Mouse (Mus musculus): ENCODE results near the gene Gprc5c. TPM values are rescaled to one million over a fixed set of nuclear protein-coding genes. Genes with fewer than 3 reads are reported as not detected.
"Not testable (repeated sequence)": the region's sequence is repeated elsewhere in the genome, so short reads cannot be mapped to it uniquely, and the experiment has no call there.

Gene Gprc5c
- polyA plus RNA-seq, 1 experiment from 2014 or later: 33.2 TPM

- no peak for ATAC-seq (ENCODE audit: low read depth)
- H3K4me1 ChIP-seq (replicated peaks; ENCODE audit: control insufficient read depth, insufficient read depth, low read length): no peaks in the 10 kb centered on the region
- H3K36me3 ChIP-seq (ENCODE audit: control insufficient read depth, insufficient read depth, low read length): no peaks in the 10 kb centered on the region
- H3K4me3 ChIP-seq (ENCODE audit: low read length): no peak overlapping the region
- H3K27ac ChIP-seq (ENCODE audit: low read length): no peak overlapping the region
- H3K4me2 ChIP-seq (ENCODE audit: low read depth, low read length): no peak overlapping the region
- H3K9me3 ChIP-seq (ENCODE audit: control insufficient read depth, low read length): no peaks in the 10 kb centered on the region
- WGBS: 35% methylated on average over 4 of the region's 4 CpGs
- H3K9ac ChIP-seq (ENCODE audit: low read length): no peak overlapping the region
- no peaks in the 10 kb centered on the region for H3K27me3 ChIP-seq (ENCODE audit: control insufficient read depth, insufficient read depth, low read depth, low read length)
Observed at GRCm38 (mm10) chr11:114908086-114908485, 57.1 kb downstream of the Gprc5c start.

GRCm38 (mm10) chr11:114909538-114909937 is 58.6 kb downstream of the Gprc5c start:
- not testable (repeated sequence) for H3K9ac ChIP-seq (ENCODE audit: low read length); ATAC-seq (ENCODE audit: low read depth); H3K4me1 ChIP-seq (replicated peaks; ENCODE audit: control insufficient read depth, insufficient read depth, low read length); H3K9me3 ChIP-seq (ENCODE audit: control insufficient read depth, low read length); H3K4me2 ChIP-seq (ENCODE audit: low read depth, low read length); H3K27me3 ChIP-seq (ENCODE audit: control insufficient read depth, insufficient read depth, low read depth, low read length); H3K27ac ChIP-seq (ENCODE audit: low read length); H3K36me3 ChIP-seq (ENCODE audit: control insufficient read depth, insufficient read depth, low read length); H3K4me3 ChIP-seq (ENCODE audit: low read length)
- 42% methylated on average over 3 of the region's 3 CpGs for WGBS

GRCm38 (mm10) chr11:114912847-114913246 is 61.9 kb downstream of the Gprc5c start:
- H3K9ac ChIP-seq (ENCODE audit: low read length): no peak overlapping the region
- WGBS: 7% methylated on average over 9 of the region's 9 CpGs
- no peaks in the 10 kb centered on the region for H3K4me1 ChIP-seq (replicated peaks; ENCODE audit: control insufficient read depth, insufficient read depth, low read length)
- no peak overlapping the region for H3K27ac ChIP-seq (ENCODE audit: low read length)
- H3K4me2 ChIP-seq (ENCODE audit: low read depth, low read length): no peak overlapping the region
- no peaks in the 10 kb centered on the region for H3K9me3 ChIP-seq (ENCODE audit: control insufficient read depth, low read length)
- ATAC-seq (ENCODE audit: low read depth): peak; percentile 67
- no peaks in the 10 kb centered on the region for H3K36me3 ChIP-seq (ENCODE audit: control insufficient read depth, insufficient read depth, low read length)
- no peaks in the 10 kb centered on the region for H3K27me3 ChIP-seq (ENCODE audit: control insufficient read depth, insufficient read depth, low read depth, low read length)
- no peak overlapping the region for H3K4me3 ChIP-seq (ENCODE audit: low read length)

- no peaks in the 10 kb centered on the region for H3K4me1 ChIP-seq (replicated peaks; ENCODE audit: control insufficient read depth, insufficient read depth, low read length)
- H3K4me2 ChIP-seq (ENCODE audit: low read depth, low read length): no peak overlapping the region
- H3K27me3 ChIP-seq (ENCODE audit: control insufficient read depth, insufficient read depth, low read depth, low read length): no peaks in the 10 kb centered on the region
- WGBS: 21% methylated on average over 7 of the region's 7 CpGs
- H3K9ac ChIP-seq (ENCODE audit: low read length): no peak overlapping the region
- H3K36me3 ChIP-seq (ENCODE audit: control insufficient read depth, insufficient read depth, low read length): no peaks in the 10 kb centered on the region
- H3K9me3 ChIP-seq (ENCODE audit: control insufficient read depth, low read length): 0 out of 2 replicates have a peak, but pooled peaks cover 2% of the 10 kb centered on the region
- H3K27ac ChIP-seq (ENCODE audit: low read length): no peak overlapping the region
- no peak overlapping the region for H3K4me3 ChIP-seq (ENCODE audit: low read length)
- no peak for ATAC-seq (ENCODE audit: low read depth)
Observed at GRCm38 (mm10) chr11:114914978-114915377, 64.0 kb downstream of the Gprc5c start.

GRCm38 (mm10) chr11:114917120-114917519 is 66.2 kb downstream of the Gprc5c start:
- no peak overlapping the region for H3K27ac ChIP-seq (ENCODE audit: low read length)
- ATAC-seq (ENCODE audit: low read depth): no peak
- no peaks in the 10 kb centered on the region for H3K36me3 ChIP-seq (ENCODE audit: control insufficient read depth, insufficient read depth, low read length)
- H3K4me1 ChIP-seq (replicated peaks; ENCODE audit: control insufficient read depth, insufficient read depth, low read length): no peaks in the 10 kb centered on the region
- no peaks in the 10 kb centered on the region for H3K27me3 ChIP-seq (ENCODE audit: control insufficient read depth, insufficient read depth, low read depth, low read length)
- no peak overlapping the region for H3K4me3 ChIP-seq (ENCODE audit: low read length)
- 57% methylated on average over 6 of the region's 6 CpGs for whole genome bisulfite sequencing
- H3K9me3 ChIP-seq (ENCODE audit: control insufficient read depth, low read length): 0 out of 2 replicates have a peak, but pooled peaks cover 2% of the 10 kb centered on the region
- H3K9ac ChIP-seq (ENCODE audit: low read length): no peak overlapping the region
- no peak overlapping the region for H3K4me2 ChIP-seq (ENCODE audit: low read depth, low read length)

Other genes starting within 250 kb of the Gprc5c start
- gene Rpl38, start 182.6 kb upstream of the Gprc5c start, polyA plus RNA-seq (2015; fragmentation: Nextera tagmentation; extraction: Ambion mirVana): 787 and 914 TPM in 2 replicates
- gene Ttyh2, start 175.7 kb upstream of the Gprc5c start, polyA plus RNA-seq (2015; fragmentation: Nextera tagmentation; extraction: Ambion mirVana): 13.7 and 14.1 TPM in 2 replicates
- 7.1 and 8.5 TPM in 2 replicates for gene Dnaic2, start 123.7 kb upstream of the Gprc5c start, polyA plus RNA-seq (2015; fragmentation: Nextera tagmentation; extraction: Ambion mirVana)
- gene Kif19a, start 85.8 kb upstream of the Gprc5c start, polyA plus RNA-seq (2015; fragmentation: Nextera tagmentation; extraction: Ambion mirVana): 0.46 and 0.72 TPM in 2 replicates
- gene Btbd17, start 55.2 kb upstream of the Gprc5c start, polyA plus RNA-seq (2015; fragmentation: Nextera tagmentation; extraction: Ambion mirVana): 0.23 and 0.34 TPM in 2 replicates
- not detected in 2 replicates for gene Gpr142, start 52.2 kb upstream of the Gprc5c start, polyA plus RNA-seq (2015; fragmentation: Nextera tagmentation; extraction: Ambion mirVana)
- gene Cd300a, start 38.9 kb downstream of the Gprc5c start, polyA plus RNA-seq (2015; fragmentation: Nextera tagmentation; extraction: Ambion mirVana): 1.4 and 1.7 TPM in 2 replicates
- gene Cd300lb, start 83.2 kb downstream of the Gprc5c start, polyA plus RNA-seq (2015; fragmentation: Nextera tagmentation; extraction: Ambion mirVana): 0.47 and 0.53 TPM in 2 replicates
- not detected in 2 replicates for gene Cd300c, start 118.0 kb downstream of the Gprc5c start, polyA plus RNA-seq (2015; fragmentation: Nextera tagmentation; extraction: Ambion mirVana)
- gene Cd300ld, start 138.8 kb downstream of the Gprc5c start, polyA plus RNA-seq (2015; fragmentation: Nextera tagmentation; extraction: Ambion mirVana): 0.25 and 0.34 TPM in 2 replicates
- gene Cd300c2, start 150.7 kb downstream of the Gprc5c start, polyA plus RNA-seq (2015; fragmentation: Nextera tagmentation; extraction: Ambion mirVana): 2.5 and 2.6 TPM in 2 replicates
- not detected in 2 replicates for gene Cd300ld2, start 165.0 kb downstream of the Gprc5c start, polyA plus RNA-seq (2015; fragmentation: Nextera tagmentation; extraction: Ambion mirVana)
- gene Cd300ld4, start 175.9 kb downstream of the Gprc5c start, polyA plus RNA-seq (2015; fragmentation: Nextera tagmentation; extraction: Ambion mirVana): not detected in 2 replicates
- not detected in 2 replicates for gene Cd300ld5, start 186.6 kb downstream of the Gprc5c start, polyA plus RNA-seq (2015; fragmentation: Nextera tagmentation; extraction: Ambion mirVana)
- gene Cd300ld3, start 197.3 kb downstream of the Gprc5c start, polyA plus RNA-seq (2015; fragmentation: Nextera tagmentation; extraction: Ambion mirVana): not detected in 2 replicates
- 0.06 TPM in 1 of 2 replicates, not detected in the other for gene Cd300e, start 211.0 kb downstream of the Gprc5c start, polyA plus RNA-seq (2015; fragmentation: Nextera tagmentation; extraction: Ambion mirVana)
- 1.1 and 1.5 TPM in 2 replicates for gene Rab37, start 240.3 kb downstream of the Gprc5c start, polyA plus RNA-seq (2015; fragmentation: Nextera tagmentation; extraction: Ambion mirVana)